Mouse (Mus musculus) 3T3-L1 (cell line): ENCODE data around the gene Gm5941.
A peak's percentile ranks its signal among the peaks of the same experiment; 100 is the strongest.
"Not testable (repeated sequence)": the region's sequence is repeated elsewhere in the genome, so short reads cannot be mapped to it uniquely, and the experiment has no call there.

Experiments used
- DNase-seq: peaks from one replicate; pipeline ENCODE4 v3.0.0-alpha.2; 2015; ENCODE audit warnings: low read depth, low spot score

Gm5941 gene

DNA sequence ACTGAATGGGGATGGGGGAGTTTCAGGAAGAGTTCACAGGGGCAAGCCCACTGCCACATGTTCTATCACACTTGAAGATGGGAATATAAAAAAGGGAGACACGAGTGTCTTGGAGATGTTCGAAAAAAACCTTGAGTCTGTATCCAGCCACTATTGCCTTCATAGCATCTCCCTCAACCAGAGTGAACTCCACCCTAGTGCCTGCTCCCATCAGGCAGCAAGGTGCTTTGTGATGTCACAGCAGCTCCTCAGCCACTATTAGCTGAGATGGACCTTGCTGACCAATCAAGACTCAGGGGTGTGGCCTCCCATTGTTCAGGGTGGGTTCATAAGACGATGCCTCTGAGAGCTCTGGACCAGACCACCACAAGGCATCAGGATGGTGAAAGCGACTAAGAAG lies at the start of gene Gm5941:
Gene Gm5941 (plus strand): TSS at position 301 of the 400 bp plus-strand sequence.
- DNase-seq = not testable (repeated sequence)

GRCm38 (mm10) chrX:92460496-92460895 lies 29.3 kb upstream of the Gm5941 start:
- peak; percentile 8 for DNase-seq

GRCm38 (mm10) chrX:92464773-92465172 lies 25.0 kb upstream of the Gm5941 start:
- DNase-seq = no peak

DNA sequence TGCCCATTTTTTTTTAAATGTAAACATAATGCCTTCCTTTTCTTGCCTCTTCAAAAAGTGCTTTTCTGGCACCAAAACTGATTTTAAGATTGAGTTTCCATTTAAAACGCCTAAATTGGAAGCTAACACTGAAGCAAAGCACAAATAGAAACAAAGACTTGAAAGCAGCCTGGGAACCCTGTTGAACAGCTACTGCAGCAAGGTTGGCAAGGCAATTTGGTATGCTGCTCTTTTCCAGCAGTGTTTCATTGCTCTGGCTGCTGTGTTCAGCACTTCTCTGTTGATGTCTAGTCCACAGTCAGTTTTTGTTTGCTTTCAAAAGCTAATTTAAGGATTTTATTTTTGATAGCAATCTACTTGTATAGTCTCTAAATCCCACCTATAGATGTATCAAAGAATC lies 8.5 kb downstream of the Gm5941 start:
- no peak for DNase-seq

- no peak for DNase-seq
These were observed 38.1 kb downstream of the Gm5941 start for GRCm38 (mm10) chrX:92527826-92528225.
